Mouse (Mus musculus): ENCODE data around the gene Prkcq. TPM values are rescaled to one million over a fixed set of nuclear protein-coding genes. Genes with fewer than 3 reads are reported as not detected.

The Prkcq gene
- polyA plus RNA-seq, 1 experiment from 2014 or later = 3.8 TPM

DNA sequence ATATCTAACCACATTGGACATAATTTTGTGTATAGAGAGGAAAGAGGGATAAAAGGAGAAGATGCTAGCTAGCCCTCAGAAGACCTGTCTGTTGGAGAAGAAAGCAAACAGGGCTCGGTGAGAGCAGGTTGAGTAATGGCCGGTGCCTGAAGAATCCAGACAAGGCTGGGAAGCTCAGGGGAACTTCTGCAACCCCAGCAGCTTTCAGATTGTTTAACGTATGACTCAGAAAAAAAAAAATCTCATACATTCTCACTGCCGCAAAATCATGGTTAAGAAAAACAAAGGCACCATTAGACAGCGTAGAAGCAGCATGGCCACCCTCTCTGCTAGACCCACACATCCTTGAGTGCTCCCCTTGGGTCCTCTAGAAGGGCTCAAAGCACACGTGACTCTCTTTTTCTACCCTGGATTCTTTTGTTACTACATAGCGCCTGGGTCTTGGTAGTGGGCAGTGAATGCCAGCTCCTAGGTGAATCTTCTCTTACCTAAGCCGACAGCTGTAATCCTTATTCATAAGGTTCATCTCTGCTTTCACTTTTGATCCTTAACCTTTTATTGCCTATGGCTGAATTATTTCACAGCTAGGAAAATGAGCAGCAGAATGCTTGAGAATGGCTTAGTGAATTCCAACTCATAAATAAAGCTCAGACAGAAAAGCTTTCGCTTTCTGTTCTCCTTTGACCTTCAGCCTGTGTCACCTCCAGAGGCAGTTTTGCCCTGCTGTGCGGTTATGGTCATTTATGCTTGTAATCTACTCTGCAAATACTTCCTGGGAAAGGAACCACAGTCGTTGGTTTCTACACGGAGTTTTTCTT is 20.6 kb downstream of the Prkcq start:
- Histone ChIP-seq H3K9ac (ENCODE audit: low read length) (no peak overlapping the region), H3K27me3 (ENCODE audit: control insufficient read depth, insufficient read depth, low read length) (no peaks in the 10 kb centered on the region), H3K36me3 (ENCODE audit: control insufficient read depth, insufficient read depth, low read length) (no peaks in the 10 kb centered on the region), H3K27ac (ENCODE audit: low read depth, low read length) (no peak overlapping the region), H3K9me3 (ENCODE audit: control insufficient read depth, low read length) (no peaks in the 10 kb centered on the region), H3K4me3 (ENCODE audit: low read depth, low read length) (no peak overlapping the region), H3K4me1 (ENCODE audit: control insufficient read depth, insufficient read depth, low read length) (0 out of 2 replicates have a peak, but pooled peaks cover 4% of the 10 kb centered on the region), H3K4me2 (ENCODE audit: low read depth) (no peak overlapping the region)
- DNase-seq (ENCODE audit: low spot score) = no peak
- 52% methylated on average over 12 of the region's 12 CpGs for WGBS
- ATAC-seq (ENCODE audit: insufficient read depth, low FRiP score, low TSS enrichment) = no peak

DNA sequence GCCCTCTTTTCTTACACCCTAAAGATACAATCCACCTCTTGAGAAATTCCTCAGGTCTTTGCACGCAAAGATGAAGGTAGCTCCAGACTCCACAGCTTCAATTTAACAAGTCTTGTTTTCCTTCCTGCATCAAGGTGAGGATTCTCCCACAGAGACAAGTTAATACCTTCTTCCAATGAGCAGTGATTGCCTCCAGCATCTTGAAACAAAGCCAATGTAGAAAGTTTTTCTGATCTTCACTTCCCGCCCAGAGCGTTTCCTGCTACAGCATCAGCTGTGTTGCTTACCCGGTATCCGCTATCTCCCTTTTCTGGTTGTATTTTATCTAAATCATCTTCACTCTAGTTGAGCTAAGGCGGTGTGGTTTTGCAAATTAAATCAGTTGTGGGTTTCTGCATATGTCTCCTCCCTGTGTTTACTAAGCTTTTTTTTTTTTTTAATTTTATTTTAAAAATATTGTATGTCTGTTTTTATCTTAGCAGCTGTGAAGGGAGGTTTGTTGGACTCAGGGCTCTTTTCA is 21.3 kb downstream of the Prkcq start:
- Histone ChIP-seq H3K4me2 (ENCODE audit: low read depth) (no peak overlapping the region), H3K9me3 (ENCODE audit: control insufficient read depth, low read length) (no peaks in the 10 kb centered on the region), H3K27ac (ENCODE audit: low read depth, low read length) (no peak overlapping the region), H3K27me3 (ENCODE audit: control insufficient read depth, insufficient read depth, low read length) (no peaks in the 10 kb centered on the region), H3K4me3 (ENCODE audit: low read depth, low read length) (no peak overlapping the region), H3K9ac (ENCODE audit: low read length) (no peak overlapping the region), H3K36me3 (ENCODE audit: control insufficient read depth, insufficient read depth, low read length) (no peaks in the 10 kb centered on the region), H3K4me1 (ENCODE audit: control insufficient read depth, insufficient read depth, low read length) (0 out of 2 replicates have a peak, but pooled peaks cover 4% of the 10 kb centered on the region)
- DNase-seq (ENCODE audit: low spot score) (no peak), ATAC-seq (ENCODE audit: insufficient read depth, low FRiP score, low TSS enrichment) (no peak)
- 81% methylated on average over 6 of the region's 6 CpGs for WGBS

DNA sequence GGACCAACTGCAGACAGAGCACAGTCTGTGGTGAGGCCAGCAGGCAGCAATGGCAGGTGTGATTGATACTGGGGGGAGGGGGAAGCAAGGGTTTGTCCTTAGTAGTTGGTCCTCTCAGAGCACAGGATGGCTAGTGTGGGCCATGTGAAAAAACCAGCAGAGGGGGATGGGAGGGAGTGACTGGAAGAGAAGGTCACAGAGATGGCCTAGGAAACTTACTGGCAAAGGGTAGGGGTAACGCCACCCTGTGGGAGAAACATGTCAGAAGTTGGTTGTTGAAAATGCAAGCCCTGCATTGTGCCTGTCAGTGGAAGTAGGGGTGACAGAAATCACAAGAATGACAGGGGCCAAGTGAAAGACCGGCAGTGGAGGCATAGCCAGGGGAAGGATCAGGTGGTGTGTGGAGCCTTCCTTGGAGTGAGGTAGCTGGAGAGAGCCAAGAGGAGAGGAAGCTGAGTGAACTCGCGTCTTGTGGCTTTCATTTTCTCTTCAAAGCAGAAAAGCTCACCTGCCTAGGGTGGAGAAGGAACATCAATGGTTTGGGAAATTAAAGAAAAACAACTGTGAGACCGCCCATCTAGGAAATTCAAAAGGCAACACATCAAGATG is 22.9 kb downstream of the Prkcq start:
- Histone ChIP-seq H3K4me1 (ENCODE audit: control insufficient read depth, insufficient read depth, low read length) (0 out of 2 replicates have a peak, but pooled peaks cover 4% of the 10 kb centered on the region), H3K9me3 (ENCODE audit: control insufficient read depth, low read length) (no peaks in the 10 kb centered on the region), H3K4me2 (ENCODE audit: low read depth) (no peak overlapping the region), H3K27ac (ENCODE audit: low read depth, low read length) (no peak overlapping the region), H3K36me3 (ENCODE audit: control insufficient read depth, insufficient read depth, low read length) (no peaks in the 10 kb centered on the region), H3K9ac (ENCODE audit: low read length) (no peak overlapping the region), H3K27me3 (ENCODE audit: control insufficient read depth, insufficient read depth, low read length) (no peaks in the 10 kb centered on the region), H3K4me3 (ENCODE audit: low read depth, low read length) (no peak overlapping the region)
- no peak for ATAC-seq (ENCODE audit: insufficient read depth, low FRiP score, low TSS enrichment)
- 75% methylated on average over 5 of the region's 5 CpGs for WGBS
- no peak for DNase-seq (ENCODE audit: low spot score)

DNA sequence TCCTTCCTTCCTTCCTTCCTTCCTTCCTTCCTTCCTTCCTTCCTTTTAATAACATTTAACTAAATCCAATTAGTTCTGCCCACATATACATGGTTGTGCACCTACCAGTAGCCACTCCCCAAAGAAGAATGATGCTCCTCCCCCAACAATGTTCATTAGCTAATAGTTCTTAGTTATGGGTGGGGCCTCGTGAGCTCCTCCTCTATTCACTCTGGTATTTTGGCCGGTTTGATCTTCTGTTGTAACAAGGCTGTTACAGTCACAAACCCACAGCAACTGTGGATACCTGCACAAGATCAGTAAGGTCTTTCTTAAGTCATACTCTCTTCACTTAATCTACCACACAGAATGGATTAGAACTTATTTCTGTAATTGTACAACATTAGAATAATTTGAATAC is 24.2 kb downstream of the Prkcq start:
- DNase-seq (ENCODE audit: low spot score) = no peak
- Histone ChIP-seq H3K27ac (ENCODE audit: low read depth, low read length) (no peak overlapping the region), H3K4me3 (ENCODE audit: low read depth, low read length) (no peak overlapping the region), H3K36me3 (ENCODE audit: control insufficient read depth, insufficient read depth, low read length) (no peaks in the 10 kb centered on the region), H3K4me2 (ENCODE audit: low read depth) (no peak overlapping the region), H3K27me3 (ENCODE audit: control insufficient read depth, insufficient read depth, low read length) (no peaks in the 10 kb centered on the region), H3K4me1 (ENCODE audit: control insufficient read depth, insufficient read depth, low read length) (0 out of 2 replicates have a peak, but pooled peaks cover 4% of the 10 kb centered on the region), H3K9me3 (ENCODE audit: control insufficient read depth, low read length) (no peaks in the 10 kb centered on the region), H3K9ac (ENCODE audit: low read length) (no peak overlapping the region)
- 87% methylated on average over 2 of the region's 2 CpGs for WGBS
- ATAC-seq (ENCODE audit: insufficient read depth, low FRiP score, low TSS enrichment) = no peak

DNA sequence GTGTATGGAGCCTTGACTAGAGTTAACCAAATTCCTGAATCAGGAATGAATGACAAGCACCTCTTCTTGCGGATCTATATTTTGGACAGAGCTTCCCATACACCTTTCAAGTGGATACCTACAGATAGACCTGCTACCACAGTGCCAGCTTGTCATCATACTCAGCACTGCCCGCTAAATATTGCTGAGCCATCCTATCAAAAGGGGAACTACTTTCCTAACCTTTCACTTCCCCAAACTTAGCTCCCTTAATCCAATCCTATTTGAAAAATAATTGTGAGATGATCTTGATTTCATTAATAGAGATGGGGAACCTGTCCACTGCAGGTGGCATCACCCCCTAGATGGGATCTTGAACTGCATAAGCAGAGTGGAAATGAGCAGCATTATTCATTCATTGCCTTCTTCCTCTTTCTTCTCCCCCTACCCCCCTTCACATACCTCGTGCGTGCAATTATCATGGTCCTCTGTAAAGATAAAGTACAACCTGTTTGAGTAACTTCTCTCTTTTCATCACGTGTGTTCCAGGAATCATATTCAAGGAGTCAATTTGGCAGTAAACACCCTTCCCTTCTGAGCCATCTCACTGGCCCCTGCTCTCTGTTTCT is 25.1 kb downstream of the Prkcq start:
- H3K36me3 ChIP-seq (ENCODE audit: control insufficient read depth, insufficient read depth, low read length) = no peaks in the 10 kb centered on the region
- H3K4me2 ChIP-seq (ENCODE audit: low read depth) = no peak overlapping the region
- no peaks in the 10 kb centered on the region for H3K9me3 ChIP-seq (ENCODE audit: control insufficient read depth, low read length)
- DNase-seq (ENCODE audit: low spot score) (no peak), ATAC-seq (ENCODE audit: insufficient read depth, low FRiP score, low TSS enrichment) (no peak)
- 91% methylated on average over 5 of the region's 5 CpGs for WGBS
- no peak overlapping the region for H3K4me3 ChIP-seq (ENCODE audit: low read depth, low read length)
- H3K27me3 ChIP-seq (ENCODE audit: control insufficient read depth, insufficient read depth, low read length) = no peaks in the 10 kb centered on the region
- 0 out of 2 replicates have a peak, but pooled peaks cover 4% of the 10 kb centered on the region for H3K4me1 ChIP-seq (ENCODE audit: control insufficient read depth, insufficient read depth, low read length)
- H3K9ac ChIP-seq (ENCODE audit: low read length) = no peak overlapping the region
- H3K27ac ChIP-seq (ENCODE audit: low read depth, low read length) = no peak overlapping the region

DNA sequence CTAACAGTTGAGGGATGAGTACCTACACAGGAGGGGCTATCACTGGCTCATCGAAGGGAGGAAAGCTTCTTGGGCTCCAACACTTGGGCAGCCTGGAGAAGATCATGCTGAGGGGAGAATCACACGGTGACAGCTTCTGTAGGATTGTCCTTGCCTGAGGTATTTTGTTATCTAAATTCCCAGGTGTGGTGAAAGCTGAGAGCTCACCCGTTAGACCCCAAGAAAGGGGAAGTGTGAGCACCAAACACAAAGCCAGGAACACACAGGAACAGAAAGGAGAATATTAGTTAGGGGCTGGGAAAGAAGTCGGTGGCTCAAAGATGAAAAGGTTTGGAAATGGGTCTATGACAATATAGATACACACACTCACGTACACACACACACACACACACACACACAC is 27.7 kb downstream of the Prkcq start:
- Histone ChIP-seq H3K27me3 (ENCODE audit: control insufficient read depth, insufficient read depth, low read length) (no peaks in the 10 kb centered on the region), H3K4me1 (ENCODE audit: control insufficient read depth, insufficient read depth, low read length) (no peaks in the 10 kb centered on the region), H3K4me3 (ENCODE audit: low read depth, low read length) (no peak overlapping the region), H3K9ac (ENCODE audit: low read length) (no peak overlapping the region), H3K9me3 (ENCODE audit: control insufficient read depth, low read length) (no peaks in the 10 kb centered on the region), H3K36me3 (ENCODE audit: control insufficient read depth, insufficient read depth, low read length) (no peaks in the 10 kb centered on the region), H3K4me2 (ENCODE audit: low read depth) (no peak overlapping the region), H3K27ac (ENCODE audit: low read depth, low read length) (no peak overlapping the region)
- ATAC-seq (ENCODE audit: insufficient read depth, low FRiP score, low TSS enrichment) (no peak), DNase-seq (ENCODE audit: low spot score) (no peak)
- WGBS = 85% methylated on average over 5 of the region's 5 CpGs

DNA sequence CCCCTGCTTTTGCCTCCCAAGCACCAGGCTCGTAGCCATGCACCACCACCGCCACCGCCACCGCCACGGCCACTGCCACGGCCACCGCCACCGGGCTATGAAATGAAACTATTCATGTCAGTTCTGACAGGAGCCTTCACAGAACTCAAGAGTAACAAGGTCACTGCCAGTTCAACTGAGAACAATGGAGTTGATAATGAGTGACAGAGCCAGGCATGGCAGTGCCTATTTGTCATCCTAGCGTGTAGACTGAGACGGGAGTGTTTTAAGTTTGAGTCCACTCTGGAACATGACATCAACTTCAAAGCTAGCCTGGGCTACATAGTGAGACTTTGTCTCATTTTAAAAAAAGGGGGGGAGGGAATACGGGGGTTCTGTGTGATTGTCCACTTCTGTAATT is 30.9 kb downstream of the Prkcq start:
- no peak for ATAC-seq (ENCODE audit: insufficient read depth, low FRiP score, low TSS enrichment)
- no peaks in the 10 kb centered on the region for H3K27me3 ChIP-seq (ENCODE audit: control insufficient read depth, insufficient read depth, low read length)
- WGBS = 89% methylated on average over 11 of the region's 11 CpGs
- DNase-seq (ENCODE audit: low spot score) = no peak
- H3K36me3 ChIP-seq (ENCODE audit: control insufficient read depth, insufficient read depth, low read length) = no peaks in the 10 kb centered on the region
- H3K4me1 ChIP-seq (ENCODE audit: control insufficient read depth, insufficient read depth, low read length) = no peaks in the 10 kb centered on the region
- no peak overlapping the region for H3K4me2 ChIP-seq (ENCODE audit: low read depth)
- H3K9ac ChIP-seq (ENCODE audit: low read length) = no peak overlapping the region
- H3K27ac ChIP-seq (ENCODE audit: low read depth, low read length) = no peak overlapping the region
- H3K4me3 ChIP-seq (ENCODE audit: low read depth, low read length) = no peak overlapping the region
- no peaks in the 10 kb centered on the region for H3K9me3 ChIP-seq (ENCODE audit: control insufficient read depth, low read length)

DNA sequence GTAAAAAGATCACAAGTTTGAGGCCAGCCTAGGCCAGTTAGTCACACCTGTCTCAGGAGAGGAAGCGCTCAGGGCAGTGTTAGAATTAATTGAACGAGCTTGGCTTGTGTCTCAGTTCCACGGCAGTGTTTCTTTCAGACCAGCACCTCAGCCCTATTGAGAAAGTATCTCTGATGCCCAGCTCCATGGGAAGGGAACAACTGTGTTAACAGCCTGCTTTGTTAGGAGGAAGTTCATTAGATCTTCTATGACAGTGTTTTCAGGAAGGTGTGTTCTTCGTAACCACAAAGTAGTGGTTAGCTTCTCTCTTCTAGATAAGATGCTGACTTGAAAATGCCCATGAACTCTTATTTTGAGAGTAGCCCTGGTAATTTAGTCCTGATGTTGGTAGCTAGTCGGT is 31.4 kb downstream of the Prkcq start:
- 66% methylated on average over 5 of the region's 5 CpGs for WGBS
- Histone ChIP-seq H3K4me1 (ENCODE audit: control insufficient read depth, insufficient read depth, low read length) (no peaks in the 10 kb centered on the region), H3K27me3 (ENCODE audit: control insufficient read depth, insufficient read depth, low read length) (no peaks in the 10 kb centered on the region), H3K27ac (ENCODE audit: low read depth, low read length) (no peak overlapping the region), H3K9me3 (ENCODE audit: control insufficient read depth, low read length) (no peaks in the 10 kb centered on the region), H3K4me3 (ENCODE audit: low read depth, low read length) (no peak overlapping the region), H3K36me3 (ENCODE audit: control insufficient read depth, insufficient read depth, low read length) (no peaks in the 10 kb centered on the region), H3K4me2 (ENCODE audit: low read depth) (no peak overlapping the region), H3K9ac (ENCODE audit: low read length) (no peak overlapping the region)
- DNase-seq (ENCODE audit: low spot score) (no peak), ATAC-seq (ENCODE audit: insufficient read depth, low FRiP score, low TSS enrichment) (no peak)

Measured in neural tube, embryonic 11.5 days (tissue).